Mouse (Mus musculus) ES-E14 (cell line): ENCODE data around the gene Gm28048.

Experiments
- CHD2 ChIP-seq: IDR thresholded peaks from 2 replicates; pipeline ENCODE4 v1.6.1; 2014; ENCODE audit warnings: mild to moderate bottlenecking, low read depth, low read length, inconsistent platforms
- HCFC1 ChIP-seq: IDR thresholded peaks from 2 replicates; pipeline ENCODE4 v1.6.1; 2012; ENCODE audit warnings: low read length, inconsistent platforms, borderline replicate concordance; ENCODE audit not compliant: insufficient read depth
- MAFK ChIP-seq: IDR thresholded peaks from 2 replicates; pipeline ENCODE4 v1.6.1; 2014; ENCODE audit warnings: mild to moderate bottlenecking, low read depth, low read length, inconsistent platforms; ENCODE audit not compliant: insufficient read depth
- ZC3H11A ChIP-seq: IDR thresholded peaks from 2 replicates; pipeline ENCODE4 v1.6.1; 2012; ENCODE audit warnings: low read depth, mild to moderate bottlenecking, inconsistent platforms, low read length, borderline replicate concordance
- ZNF384 ChIP-seq: IDR thresholded peaks from 2 replicates; pipeline ENCODE4 v1.6.1; 2012; ENCODE audit warnings: low read depth, low read length, inconsistent platforms

DNA sequence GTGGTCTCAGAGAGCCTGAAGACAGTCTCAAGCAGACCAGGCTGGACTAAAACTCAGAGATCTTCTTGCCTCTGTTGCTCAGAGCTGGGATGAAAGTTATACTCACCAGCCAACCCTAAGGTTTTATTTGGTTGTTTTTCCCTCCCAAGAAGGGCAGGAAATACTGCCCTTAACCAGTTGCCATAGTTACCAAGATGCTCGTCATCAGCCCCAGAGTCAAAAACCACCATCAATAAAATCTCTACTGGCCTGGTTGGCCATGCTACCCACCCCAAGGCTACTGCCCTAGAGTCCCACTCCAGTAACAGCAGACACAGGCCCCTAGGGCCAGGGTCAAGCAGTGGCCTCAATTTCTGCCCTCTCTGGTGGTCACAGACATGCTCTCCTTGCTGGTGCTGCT, 129.4 kb downstream of the Gm28048 start:
- TF ChIP-seq CHD2 = no peak
- no peak for TF ChIP-seq ZC3H11A
- TF ChIP-seq ZNF384 = no peak
- no peak for TF ChIP-seq HCFC1
- TF ChIP-seq MAFK = no peak
